Mouse (Mus musculus) CH12.LX (cell line): Measurements from ENCODE around the gene Glyatl3. TPM values are rescaled to one million over a fixed set of nuclear protein-coding genes. Genes with fewer than 3 reads are reported as not detected.

ENCODE experiments used
- DNase-seq: peaks from one replicate; pipeline ENCODE4 v3.0.0-alpha.2; 2013; ENCODE audit errors: extremely low read depth
- H3K27ac ChIP-seq: 2 replicates; pipeline ENCODE4 v1.5.1; 2012; ENCODE audit warnings: low read depth, mild to moderate bottlenecking, control low read depth, moderate library complexity; ENCODE audit not compliant: insufficient read depth
- H3K27me3 ChIP-seq: replicated peaks from 2 replicates; pipeline ENCODE3; 2012; ENCODE audit warnings: inconsistent platforms
- H3K36me3 ChIP-seq, 2 experiments: replicated peaks in 1 of 2; 2 replicates each; pipeline versions ENCODE3 to v1.6.1; 2012; ENCODE audit warnings: inconsistent platforms in 1 of 2, low read length in 1 of 2, mild to moderate bottlenecking in 1 of 2, mixed read lengths in 1 of 2, moderate library complexity in 1 of 2; ENCODE audit not compliant: control insufficient read depth in 1 of 2, insufficient read depth in 1 of 2
- H3K4me1 ChIP-seq, 2 experiments: 2 replicates each; pipeline ENCODE4 v1.6.1; 2012; ENCODE audit warnings: inconsistent platforms in 1 of 2, moderate library complexity in 1 of 2; ENCODE audit not compliant: insufficient read depth in 2 of 2, control insufficient read depth in 1 of 2
- H3K4me2 ChIP-seq: 2 replicates; pipeline ENCODE4 v1.6.1; 2012; ENCODE audit warnings: low read depth, mild to moderate bottlenecking, control low read depth; ENCODE audit not compliant: poor library complexity, insufficient read depth, severe bottlenecking
- H3K4me3 ChIP-seq, 3 experiments: fragments of 150-350 bp in 1 of 3; sonication (generic) in 1 of 3; replicated peaks in 1 of 3; 2 replicates each; pipeline versions ENCODE3 to v1.5.1; 2011 to 2012; ENCODE audit warnings: low read depth in 2 of 3, low read length in 2 of 3, mild to moderate bottlenecking in 2 of 3, moderate library complexity in 2 of 3, control low read depth in 1 of 3, improper control_type of control experiment in 1 of 3, inconsistent platforms in 1 of 3, mixed read lengths in 1 of 3; ENCODE audit not compliant: poor library complexity in 1 of 3
- H3K79me2 ChIP-seq: replicated peaks from 2 replicates; pipeline ENCODE4 v1.6.1; 2012; ENCODE audit warnings: mild to moderate bottlenecking, moderate library complexity; ENCODE audit not compliant: control insufficient read depth, poor library complexity, insufficient read depth, severe bottlenecking; ENCODE audit errors: extremely low read depth
- H3K9ac ChIP-seq: 2 replicates; pipeline ENCODE4 v1.6.1; 2012; ENCODE audit warnings: low read depth, mild to moderate bottlenecking, control low read depth, moderate library complexity; ENCODE audit not compliant: insufficient read depth
- H3K9me3 ChIP-seq: replicated peaks from 2 replicates; pipeline ENCODE3; 2012; ENCODE audit warnings: low read length, inconsistent platforms, mixed read lengths
- BHLHE40 ChIP-seq: IDR thresholded peaks from 2 replicates; pipeline ENCODE4 v1.6.1; 2011; ENCODE audit warnings: mild to moderate bottlenecking, low read depth, low read length, improper control_type of control experiment
- E2F4 ChIP-seq: IDR thresholded peaks from 2 replicates; pipeline ENCODE4 v1.6.1; 2011; ENCODE audit warnings: low read depth, low read length, improper control_type of control experiment; ENCODE audit not compliant: insufficient replicate concordance
- EP300 ChIP-seq: IDR thresholded peaks from 2 replicates; pipeline ENCODE4 v1.6.1; 2011; ENCODE audit warnings: low read length, improper control_type of control experiment
- GABPA ChIP-seq: IDR thresholded peaks from 2 replicates; pipeline ENCODE4 v1.6.1; 2012; ENCODE audit warnings: low read depth, low read length, improper control_type of control experiment, inconsistent platforms; ENCODE audit not compliant: insufficient replicate concordance
- IRF4 ChIP-seq: IDR thresholded peaks from 2 replicates; pipeline ENCODE4 v1.6.1; 2014; ENCODE audit warnings: low read depth, mild to moderate bottlenecking, inconsistent platforms, low read length, improper control_type of control experiment
- JUND ChIP-seq: conservative IDR thresholded peaks from 2 replicates; pipeline ENCODE4 v1.6.1; 2011; ENCODE audit warnings: low read depth, low read length, improper control_type of control experiment
- MAZ ChIP-seq: IDR thresholded peaks from 2 replicates; pipeline ENCODE4 v1.6.1; 2012; ENCODE audit warnings: low read depth, mild to moderate bottlenecking, inconsistent platforms, low read length, improper control_type of control experiment, moderate library complexity
- MXI1 ChIP-seq: IDR thresholded peaks from 2 replicates; pipeline ENCODE4 v1.6.1; 2011; ENCODE audit warnings: mild to moderate bottlenecking, low read depth, low read length, improper control_type of control experiment
- NRF1 ChIP-seq: IDR thresholded peaks from 2 replicates; pipeline ENCODE4 v1.6.1; 2014; ENCODE audit warnings: low read depth, mild to moderate bottlenecking, inconsistent platforms, low read length, improper control_type of control experiment, moderate library complexity
- POLR2AphosphoS2 ChIP-seq: IDR thresholded peaks from 2 replicates; pipeline ENCODE4 v1.6.1; 2011; ENCODE audit warnings: low read depth, low read length, improper control_type of control experiment
- RCOR1 ChIP-seq: conservative IDR thresholded peaks from 2 replicates; pipeline ENCODE4 v1.6.1; 2012; ENCODE audit warnings: low read depth, mild to moderate bottlenecking, inconsistent platforms, low read length, improper control_type of control experiment
- SMC3 ChIP-seq: IDR thresholded peaks from 2 replicates; pipeline ENCODE4 v1.6.1; 2011; ENCODE audit warnings: low read depth, low read length, improper control_type of control experiment
- USF1 ChIP-seq: IDR thresholded peaks from 2 replicates; pipeline ENCODE4 v1.6.1; 2014; ENCODE audit warnings: low read depth, mild to moderate bottlenecking, inconsistent platforms, low read length, improper control_type of control experiment
- ZNF384 ChIP-seq: IDR thresholded peaks from 2 replicates; pipeline ENCODE4 v1.6.1; 2012; ENCODE audit warnings: low read depth, low read length, improper control_type of control experiment, inconsistent platforms
- dilution Hi-C: fragments of 300-500 bp; cut with MboI; formaldehyde crosslinking; loops from 2 replicates; pipeline ENCODE4 v1.14.3; 2020; ENCODE audit warnings: low sequenced_read_pairs; ENCODE audit not compliant: extremely low pct_unique_long_range_greater_than_20kb, extremely low pct_ligation_motif_present
- in situ Hi-C: fragments of 300-500 bp; cut with MboI; formaldehyde crosslinking; loops from 3 replicates; pipeline ENCODE4 v1.14.3; 2019; ENCODE audit warnings: low sequenced_read_pairs, low pct_ligation_motif_present, low pct_unique_long_range_greater_than_20kb, mixed read lengths
- polyA plus RNA-seq: library from polyadenylated mRNA; unstranded; fragments of >175 nt; gene quantifications from 2 replicates; pipeline ENCODE4 v1.2.1, GENCODE M21; 2012; ENCODE audit warnings: low read depth; ENCODE audit not compliant: insufficient read length
- total RNA-seq, 2 experiments: library from RNA; depleted of rRNA; stranded (reverse); fragments of 300-350 nt in 1 of 2; fragments of >200 nt in 1 of 2; gene quantifications; 2 replicates each; pipeline ENCODE4 v1.2.3; 2012 to 2014

The Glyatl3 gene
- total and polyA plus RNA-seq, 3 experiments: not detected

- TF ChIP-seq JUND (no peak), SMC3 (no peak), MAZ (no peak), IRF4 (no peak), NRF1 (no peak), ZNF384 (no peak), MXI1 (no peak), BHLHE40 (no peak)
- TF ChIP-seq, all 38 proteins: peak for 0
- dilution Hi-C loops: no loop called here
- Histone ChIP-seq H3K79me2 (no peaks in the 10 kb centered on the region), H3K4me1 (no peaks in the 10 kb centered on the region), H3K27me3 (no peaks in the 10 kb centered on the region), H3K27ac (no peak within 1 kb of the TSS), H3K9ac (no peak within 1 kb of the TSS), H3K4me2 (no peak within 1 kb of the TSS), H3K9me3 (peaks cover 24% of the 10 kb centered on the region), H3K36me3 (no peaks in the 10 kb centered on the region), H3K4me3 (no peak within 1 kb of the TSS)
- in situ Hi-C loops: no loop called here
- no peak for DNase-seq
Observed at GRCm38 (mm10) chr17:40879924-40880691, 34.0 kb downstream of the Glyatl3 start, which contains the start of gene 9130008F23Rik. TSS of gene 9130008F23Rik (minus strand) at chr17:40880559.

DNA sequence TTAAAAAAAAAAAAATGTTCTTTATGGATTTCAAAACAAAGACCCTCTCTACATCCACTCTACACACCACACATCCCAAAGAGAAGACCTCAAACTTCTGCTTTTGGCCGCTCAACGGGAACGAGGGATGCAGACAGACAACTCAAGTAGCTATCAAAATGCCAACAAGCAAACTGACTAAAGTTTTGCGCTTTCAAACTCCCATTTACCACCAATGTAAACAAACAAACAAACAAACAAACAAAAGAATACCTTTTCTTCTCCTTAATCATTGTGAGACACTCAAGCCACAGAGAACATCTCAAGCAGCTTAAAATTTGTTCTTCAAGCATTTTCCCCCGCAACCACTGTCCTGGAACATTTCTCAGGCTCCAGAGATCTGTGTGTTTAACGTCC is 34.6 kb downstream of the Glyatl3 start:
- no peak overlapping the region for H3K27ac ChIP-seq
- H3K36me3 ChIP-seq: no peaks in the 10 kb centered on the region
- TF ChIP-seq IRF4 (no peak), E2F4 (no peak), RCOR1 (no peak), USF1 (no peak), EP300 (no peak), GABPA (no peak), POLR2AphosphoS2 (no peak), MAZ (no peak)
- DNase-seq: no peak
- no peak overlapping the region for H3K4me3 ChIP-seq
- no peaks in the 10 kb centered on the region for H3K27me3 ChIP-seq
- dilution Hi-C loops: no loop called here
- no peak overlapping the region for H3K9ac ChIP-seq
- H3K4me2 ChIP-seq: no peak overlapping the region
- H3K79me2 ChIP-seq: no peaks in the 10 kb centered on the region
- in situ Hi-C loops: no loop called here
- H3K9me3 ChIP-seq: peaks cover 24% of the 10 kb centered on the region
- H3K4me1 ChIP-seq: no peaks in the 10 kb centered on the region
